Mouse (Mus musculus) spleen, adult 18-20 months (tissue): ENCODE measurements around the gene Gm36176.

Experiments
- DNase-seq, 2 experiments: peaks; one replicate each; pipeline ENCODE4 v3.0.0; 2022; ENCODE audit warnings: mixed read lengths in 2 of 2

Gm36176 gene

DNA sequence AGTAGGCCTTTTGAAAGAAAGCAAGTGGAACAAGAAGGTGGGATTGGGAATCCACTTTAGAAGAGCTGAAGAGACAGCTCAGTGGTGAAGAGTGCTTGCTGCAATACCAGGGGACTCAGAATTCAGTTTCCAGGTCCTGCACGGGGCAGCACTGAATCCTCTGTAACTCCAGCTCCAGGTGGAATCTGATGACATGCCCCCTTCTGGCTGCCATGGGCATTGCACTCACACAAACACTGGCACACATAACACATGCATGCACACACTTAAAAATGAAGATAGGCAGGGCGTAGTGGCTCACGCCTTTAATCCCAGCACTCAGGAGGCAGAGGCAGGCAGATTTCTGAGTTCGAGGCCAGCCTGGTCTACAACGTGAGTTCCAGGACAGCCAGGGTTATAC, 36.0 kb downstream of the Gm36176 start:
- DNase-seq, result no peak

DNA sequence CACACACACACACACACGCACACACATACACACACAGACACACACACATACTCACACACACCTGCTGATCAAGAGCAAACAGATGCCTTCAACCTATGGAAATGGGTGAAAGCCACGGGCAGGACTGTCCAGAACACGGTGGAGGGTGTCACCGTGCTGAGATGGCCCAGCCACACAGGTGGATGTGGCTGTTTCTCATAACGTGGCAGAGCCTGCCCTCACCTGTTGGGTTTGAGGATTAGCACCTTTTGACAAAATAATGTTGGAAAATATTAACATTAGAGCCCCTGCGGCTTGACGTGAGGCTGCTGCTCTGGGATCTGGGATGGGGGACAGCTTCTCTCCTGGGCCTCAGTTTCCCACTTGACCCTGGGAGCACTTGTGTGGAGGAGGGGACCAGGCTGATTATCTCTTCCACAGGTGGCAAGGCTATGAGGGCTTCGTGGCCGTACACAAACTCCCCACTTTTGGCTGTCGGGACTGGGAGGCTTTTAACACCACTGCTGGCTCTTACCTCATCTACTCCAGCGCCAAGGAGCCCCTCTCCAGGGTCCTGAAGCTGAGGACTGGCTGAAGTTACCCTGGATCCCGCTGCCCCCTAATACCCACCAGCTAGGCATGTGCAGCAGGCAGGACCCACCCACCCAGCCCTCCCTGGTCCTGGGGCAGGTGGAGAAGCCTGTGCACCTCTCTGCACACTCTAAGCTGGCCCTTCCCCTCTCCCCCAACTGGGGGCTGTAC, 39.6 kb downstream of the Gm36176 start:
- DNase-seq, result no peak

DNA sequence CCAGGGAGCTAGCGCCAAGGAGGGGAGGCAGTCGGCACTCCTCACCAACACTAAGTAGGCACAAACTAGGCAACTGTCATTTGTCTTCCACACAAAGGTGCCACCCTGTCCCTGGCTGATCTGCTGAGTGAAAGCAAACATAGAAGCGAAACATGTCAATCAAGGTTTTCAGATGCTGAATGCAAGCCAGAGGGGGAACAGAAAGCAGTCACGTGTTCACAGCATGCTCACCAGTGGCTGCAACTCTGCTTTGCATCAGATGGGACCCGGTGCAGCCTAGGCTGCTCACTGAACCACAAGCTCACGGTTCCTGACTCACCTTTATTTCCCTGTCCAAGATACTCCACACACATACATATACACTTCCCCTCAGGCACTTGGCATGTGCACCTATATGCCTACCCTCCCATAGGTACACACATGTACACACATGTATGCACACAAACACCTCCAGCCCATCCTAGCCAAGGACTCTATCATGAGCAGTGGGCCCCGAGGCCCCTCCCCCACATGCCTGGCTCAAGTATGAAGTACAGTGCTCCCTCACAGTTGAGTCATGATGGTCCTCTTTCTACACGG, 44.5 kb downstream of the Gm36176 start:
- DNase-seq, result peak; percentile 10 to 15

DNA sequence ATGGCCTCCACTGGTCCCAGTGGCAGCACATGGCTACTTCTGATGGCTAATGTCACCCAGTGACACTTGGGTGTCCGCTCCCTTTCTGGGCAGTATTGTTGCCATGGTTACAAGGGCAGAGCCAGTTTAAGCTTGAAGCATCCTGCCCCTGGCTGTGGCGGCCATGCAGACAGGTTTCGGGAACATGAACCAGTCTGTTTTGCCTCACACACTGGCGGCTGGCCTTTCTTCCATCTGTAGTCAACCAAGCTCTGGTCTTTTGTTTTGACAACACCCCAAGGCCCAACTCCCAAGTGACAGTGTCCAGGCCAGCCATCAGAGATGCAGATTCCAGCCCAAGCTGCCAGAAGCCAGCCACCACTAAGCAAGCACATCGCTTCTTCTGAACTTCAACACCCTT, 49.0 kb downstream of the Gm36176 start:
- DNase-seq, result no peak
